9 mouse cellular contexts compared by ENCODE assay signal in the genomic region with DNA sequence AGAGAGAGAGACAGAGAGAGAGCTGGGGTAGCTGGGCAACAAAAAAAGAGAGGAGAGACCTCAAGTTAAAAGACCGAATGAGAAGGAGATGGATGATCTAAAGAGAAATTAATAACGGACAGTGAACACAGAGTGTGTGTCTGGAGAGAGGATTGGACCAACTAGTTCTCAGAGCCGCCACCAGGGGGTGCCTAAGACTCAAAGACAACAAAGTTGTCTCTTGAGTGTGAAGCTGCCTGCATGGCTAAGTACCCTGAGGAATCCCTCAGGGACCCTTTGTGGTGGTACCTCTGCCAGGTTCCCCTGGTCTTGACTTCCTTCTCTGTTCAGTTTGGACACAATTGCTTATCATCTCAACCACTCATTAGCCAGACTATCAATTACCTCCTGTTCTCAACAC.
DNase-seq lines count a peak whose midpoint lies in the region; TF ChIP-seq lines count a peak whose summit lies in the region.
"Had no signal": no experiment of that assay in that cellular context is flagged by ENCODE, and none has a peak within 500 bp of the region (broad histone marks: within the 10 kb centered on the region; RNA-seq: fewer than 3 reads in every experiment).

No protein-coding gene starts in this region.

- H3K79me2 ChIP-seq in liver, adult 2 months (ENCODE audit: control insufficient read depth, insufficient read depth, low read length), result no peaks in the 10 kb centered on the region

- 26% methylated on average over 3 of the region's 3 CpGs for WGBS in liver, adult 2 months
- 20% methylated on average over 3 of the region's 3 CpGs for WGBS in spleen, adult 2 months

- peak; percentile 25 for DNase-seq in gastrocnemius, adult 18-20 months (ENCODE audit: low spot score)
- DNase-seq in gastrocnemius, adult 8-10 months (ENCODE audit: low spot score in 2 of 2), result no peak
- peak; percentile 34 for DNase-seq in urinary bladder, postnatal 14 days (ENCODE audit: low spot score)
- no peak for DNase-seq in urinary bladder, postnatal 4 days (ENCODE audit: low spot score in 2 of 2)
- DNase-seq in embryo, embryonic 10 days (ENCODE audit: low spot score), result peak; percentile 58
- DNase-seq in liver, adult 2 months (ENCODE audit: extremely low read depth, low read depth, low spot score), result peak; percentile 43
- DNase-seq in spleen, adult 2 months (ENCODE audit: low read depth in 1 of 2, low spot score in 2 of 2), result peak; percentile 53 to 77
- DNase-seq in right cerebral cortex, adult 2 months (ENCODE audit: low spot score in 2 of 2), result no peak

- H3K4me3 ChIP-seq in liver, adult 2 months (ENCODE audit: insufficient read depth, low read depth, low read length), result no peak overlapping the region
- no peak overlapping the region for H3K4me3 ChIP-seq in spleen, adult 2 months (ENCODE audit: extremely low read depth, insufficient read depth, insufficient read length)
- H3K4me3 ChIP-seq: neural tube, embryonic 13.5 days had no signal

- H3K36me3 ChIP-seq in liver, adult 2 months (ENCODE audit: control insufficient read depth, insufficient read depth, low read length), result no peaks in the 10 kb centered on the region
- H3K36me3 ChIP-seq in spleen, adult 2 months (ENCODE audit: control insufficient read depth, insufficient read depth, low read length), result no peaks in the 10 kb centered on the region
- H3K36me3 ChIP-seq: neural tube, embryonic 13.5 days had no signal

- H3K27ac ChIP-seq in liver, adult 2 months (replicated peaks; ENCODE audit: insufficient read depth, low read depth, low read length), result no peak overlapping the region
- no peak overlapping the region for H3K27ac ChIP-seq in spleen, adult 2 months (ENCODE audit: insufficient read depth, low read length)
- H3K27ac ChIP-seq: neural tube, embryonic 13.5 days had no signal

- no peaks in the 10 kb centered on the region for H3K4me1 ChIP-seq in liver, adult 2 months (ENCODE audit: control insufficient read depth, insufficient read depth, low read length)
- H3K4me1 ChIP-seq in spleen, adult 2 months (ENCODE audit: control insufficient read depth, insufficient read depth, insufficient read length), result peaks cover 3% of the 10 kb centered on the region; the same call in 1 of the 2 replicates

- no peaks in the 10 kb centered on the region for H3K27me3 ChIP-seq in liver, adult 2 months (ENCODE audit: control insufficient read depth, insufficient read depth, low read length)
- no peaks in the 10 kb centered on the region for H3K27me3 ChIP-seq in spleen, adult 2 months (ENCODE audit: control insufficient read depth, insufficient read depth, low read length)
- H3K27me3 ChIP-seq: neural tube, embryonic 13.5 days had no signal

- no peak for TF ChIP-seq POLR2A in liver, adult 2 months (IDR thresholded peaks at IDR 0.05; ENCODE audit: extremely low read depth, insufficient read depth, low read length)
- TF ChIP-seq POLR2A in spleen, adult 2 months (IDR thresholded peaks at IDR 0.05; ENCODE audit: low read depth, low read length), result no peak

- no peak overlapping the region for H3K9ac ChIP-seq in liver, adult 2 months (ENCODE audit: low read depth, low read length)
- H3K9ac ChIP-seq: neural tube, embryonic 13.5 days had no signal

- peak; percentile 68 for TF ChIP-seq CTCF in liver, adult 2 months (IDR thresholded peaks at IDR 0.05; ENCODE audit: low read depth, low read length)
- TF ChIP-seq CTCF in spleen, adult 2 months (IDR thresholded peaks at IDR 0.05; ENCODE audit: extremely low read depth, insufficient read depth, insufficient read length, insufficient replicate concordance), result peak; percentile 68; the same call in 1 of the 2 replicates

Comparison
In these comparisons a context has a peak if more than half of its experiments do, and no peak if none do; other contexts are left out.
1. DNase-seq: peak in gastrocnemius, adult 18-20 months (single experiment), urinary bladder, postnatal 14 days (single experiment), embryo, embryonic 10 days (single experiment), liver, adult 2 months (single experiment) and spleen, adult 2 months (2 of 2); none in gastrocnemius, adult 8-10 months (0 of 2), urinary bladder, postnatal 4 days (0 of 2) and right cerebral cortex, adult 2 months (0 of 2).